Mouse (Mus musculus): ENCODE data around the gene Socs1.

Socs1 gene

GRCm38 (mm10) chr16:10761182-10761581, 24.2 kb downstream of the Socs1 start:
- no peak for DNase-seq

GRCm38 (mm10) chr16:10756168-10756567, 29.2 kb downstream of the Socs1 start:
- DNase-seq, result no peak

- DNase-seq, result no peak
Observed at GRCm38 (mm10) chr16:10754521-10755296, 30.6 kb downstream of the Socs1 start.

GRCm38 (mm10) chr16:10749824-10750223, 35.5 kb downstream of the Socs1 start:
- DNase-seq, result peak; percentile 50

GRCm38 (mm10) chr16:10749226-10749625, 36.1 kb downstream of the Socs1 start:
- no peak for DNase-seq

- DNase-seq, result no peak
Observed at GRCm38 (mm10) chr16:10741082-10741481, 44.3 kb downstream of the Socs1 start.

GRCm38 (mm10) chr16:10739854-10740398, 45.4 kb downstream of the Socs1 start:
- DNase-seq, result peak; percentile 39

- DNase-seq, result no peak
Observed at GRCm38 (mm10) chr16:10738866-10739265, 46.5 kb downstream of the Socs1 start.

GRCm38 (mm10) chr16:10737571-10737970, 47.8 kb downstream of the Socs1 start:
- peak; percentile 69 for DNase-seq

- DNase-seq, result no peak
Observed at GRCm38 (mm10) chr16:10736364-10736763, 49.0 kb downstream of the Socs1 start.

GRCm38 (mm10) chr16:10735781-10736180, 49.6 kb downstream of the Socs1 start:
- peak; percentile 63 for DNase-seq

- no peak for DNase-seq
Observed at GRCm38 (mm10) chr16:10732421-10732820, 52.9 kb downstream of the Socs1 start.

All from kidney, postnatal 10 days (tissue).